Mouse (Mus musculus): ENCODE measurements around the gene Ankrd35.
"Not testable (repeated sequence)": the region's sequence is repeated elsewhere in the genome, so short reads cannot be mapped to it uniquely, and the experiment has no call there.

The Ankrd35 gene

GRCm38 (mm10) chr3:96671519-96671918 is 1.6 kb downstream of the Ankrd35 start:
- in situ Hi-C loops (cut with MseI, MboI) = no loop called here

GRCm38 (mm10) chr3:96673514-96673913 is 3.6 kb downstream of the Ankrd35 start:
- in situ Hi-C loops (cut with MseI, MboI) = no loop called here

DNA sequence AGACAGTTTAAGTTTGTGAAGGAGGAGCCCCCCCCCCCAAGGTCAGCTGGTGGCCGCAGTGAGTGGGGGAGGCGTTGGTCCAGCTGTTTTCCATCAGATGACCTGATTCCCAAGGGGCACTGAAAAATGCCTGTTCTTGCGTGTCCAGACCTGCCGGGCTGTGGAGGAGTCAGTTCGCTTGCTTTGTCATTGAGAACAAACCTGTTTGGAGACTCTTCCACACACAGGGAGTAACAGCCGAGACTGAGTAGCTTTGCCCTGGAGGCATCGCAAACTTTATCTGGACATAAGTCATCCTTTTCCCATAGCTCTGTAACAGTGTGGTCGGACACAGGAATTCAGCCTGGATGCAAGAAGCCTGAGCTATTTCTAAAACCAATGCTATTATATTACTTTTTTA is 4.5 kb downstream of the Ankrd35 start:
- in situ Hi-C loops (cut with MseI, MboI) = no loop called here

- in situ Hi-C loops (cut with MseI, MboI) = no loop called here
Measured at GRCm38 (mm10) chr3:96675171-96675570, 5.2 kb downstream of the Ankrd35 start.

- in situ Hi-C loops (cut with MseI, MboI) = no loop called here
Measured at GRCm38 (mm10) chr3:96675690-96676089, 5.8 kb downstream of the Ankrd35 start.

- in situ Hi-C loops (cut with MseI, MboI) = no loop called here
Measured at GRCm38 (mm10) chr3:96678456-96678855, 8.5 kb downstream of the Ankrd35 start.

GRCm38 (mm10) chr3:96679159-96679674 is 9.3 kb downstream of the Ankrd35 start:
- in situ Hi-C loops (cut with MseI, MboI) = no loop called here

DNA sequence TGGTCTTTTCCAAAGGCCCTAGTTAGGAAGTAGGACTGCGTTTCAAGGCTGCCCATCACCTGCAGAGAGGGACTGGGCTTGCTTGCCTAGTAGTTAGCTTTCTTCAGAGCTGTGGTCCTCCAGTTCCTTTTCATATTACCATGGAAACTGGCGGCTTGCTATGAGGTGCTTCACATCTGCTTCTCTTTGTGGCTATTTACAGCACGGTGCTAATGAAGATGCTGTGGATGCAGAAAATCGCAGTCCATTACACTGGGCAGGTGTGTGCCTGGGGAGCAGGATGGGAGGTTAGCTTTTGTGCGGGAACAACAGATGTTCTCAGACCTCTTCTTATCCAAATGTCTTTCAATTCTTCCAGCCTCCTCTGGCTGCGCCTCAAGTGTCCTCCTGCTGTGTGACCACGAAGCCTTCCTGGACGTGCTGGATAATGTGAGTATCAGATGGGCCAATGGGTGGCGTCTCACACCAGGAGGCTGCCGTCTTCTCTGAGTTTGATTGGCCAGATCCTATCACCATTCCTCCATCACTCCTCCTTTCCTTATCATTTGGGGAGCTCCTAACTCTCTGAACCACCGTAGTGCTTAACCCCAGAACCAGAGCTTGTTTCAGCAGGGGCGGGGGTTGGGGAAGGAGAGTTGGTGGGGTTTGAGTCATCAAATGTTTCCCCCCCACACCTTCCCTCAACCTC is 10.5 kb downstream of the Ankrd35 start:
- in situ Hi-C loops (cut with MseI, MboI) = no loop called here

GRCm38 (mm10) chr3:96683496-96683895 is 13.6 kb downstream of the Ankrd35 start:
- in situ Hi-C loops (cut with MseI, MboI) = no loop called here

GRCm38 (mm10) chr3:96684151-96684821 is 14.4 kb downstream of the Ankrd35 start:
- in situ Hi-C loops (cut with MseI, MboI) = no loop called here

GRCm38 (mm10) chr3:96684822-96685156 is 14.9 kb downstream of the Ankrd35 start:
- in situ Hi-C loops (cut with MseI, MboI) = no loop called here

- in situ Hi-C loops (cut with MseI, MboI) = not testable (repeated sequence)
Measured at GRCm38 (mm10) chr3:96686057-96686456, 16.1 kb downstream of the Ankrd35 start.

DNA sequence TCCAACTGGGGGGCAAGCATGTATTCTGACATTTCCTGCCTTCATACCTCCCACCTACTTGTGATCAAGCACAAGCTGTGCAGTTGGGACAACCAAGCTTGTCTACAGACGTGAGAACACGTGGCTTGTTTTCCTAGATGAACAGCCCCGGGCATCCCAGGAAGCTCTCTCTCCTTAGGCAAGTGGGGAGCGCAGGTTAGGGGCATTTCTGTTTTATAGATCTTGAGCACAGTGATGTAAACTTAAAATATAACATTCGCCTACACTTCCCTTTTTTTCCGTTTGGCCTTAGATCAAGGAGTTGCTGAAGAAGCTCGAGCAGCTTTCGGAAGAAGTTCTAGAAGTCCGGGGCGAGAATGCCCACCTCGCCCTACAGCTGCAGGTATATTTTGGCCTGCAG is 18.9 kb downstream of the Ankrd35 start:
- in situ Hi-C loops (cut with MseI, MboI) = no loop called here

- in situ Hi-C loops (cut with MseI, MboI) = no loop called here
Measured at GRCm38 (mm10) chr3:96690298-96690697, 20.4 kb downstream of the Ankrd35 start.

GRCm38 (mm10) chr3:96692506-96692905 is 22.6 kb downstream of the Ankrd35 start:
- in situ Hi-C loops (cut with MseI, MboI) = no loop called here

GRCm38 (mm10) chr3:96693579-96693978 is 23.6 kb downstream of the Ankrd35 start:
- in situ Hi-C loops (cut with MseI, MboI) = no loop called here

DNA sequence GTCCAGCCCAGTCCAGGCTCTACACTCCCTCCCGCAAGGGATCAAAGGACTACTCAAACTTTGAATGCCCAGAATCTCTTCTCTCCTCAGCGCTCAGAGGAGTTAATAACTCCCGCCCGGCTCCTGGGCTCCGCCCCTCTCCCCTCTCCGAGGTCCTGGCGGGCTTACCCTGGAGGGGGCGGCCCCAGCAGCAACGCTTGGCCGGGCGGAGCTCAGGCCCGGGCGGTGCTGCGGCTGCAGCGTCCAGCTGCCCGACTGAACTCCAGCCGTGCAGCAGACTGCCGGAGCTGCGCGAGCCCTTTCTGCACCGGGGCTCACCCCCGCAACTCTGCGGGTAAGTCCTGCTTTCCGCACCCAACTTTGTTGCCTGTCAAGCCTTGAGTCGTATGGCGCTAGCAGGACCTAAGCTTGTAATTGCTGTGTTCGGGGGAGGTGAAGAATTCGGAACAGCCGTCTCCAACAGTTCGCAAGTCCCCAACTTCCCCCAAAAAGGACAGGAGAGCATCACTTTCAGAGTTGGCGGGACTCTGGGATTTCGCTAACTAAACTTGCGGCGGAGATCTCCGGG is 26.4 kb downstream of the Ankrd35 start, which contains the start of gene Pias3:
Pias3 (plus strand) TSS at position 187 of the 568 bp plus-strand sequence.
- in situ Hi-C loops (cut with MseI, MboI) = no loop called here

- in situ Hi-C loops (cut with MseI, MboI) = no loop called here
Measured at GRCm38 (mm10) chr3:96696766-96697732, 27.1 kb downstream of the Ankrd35 start.

DNA sequence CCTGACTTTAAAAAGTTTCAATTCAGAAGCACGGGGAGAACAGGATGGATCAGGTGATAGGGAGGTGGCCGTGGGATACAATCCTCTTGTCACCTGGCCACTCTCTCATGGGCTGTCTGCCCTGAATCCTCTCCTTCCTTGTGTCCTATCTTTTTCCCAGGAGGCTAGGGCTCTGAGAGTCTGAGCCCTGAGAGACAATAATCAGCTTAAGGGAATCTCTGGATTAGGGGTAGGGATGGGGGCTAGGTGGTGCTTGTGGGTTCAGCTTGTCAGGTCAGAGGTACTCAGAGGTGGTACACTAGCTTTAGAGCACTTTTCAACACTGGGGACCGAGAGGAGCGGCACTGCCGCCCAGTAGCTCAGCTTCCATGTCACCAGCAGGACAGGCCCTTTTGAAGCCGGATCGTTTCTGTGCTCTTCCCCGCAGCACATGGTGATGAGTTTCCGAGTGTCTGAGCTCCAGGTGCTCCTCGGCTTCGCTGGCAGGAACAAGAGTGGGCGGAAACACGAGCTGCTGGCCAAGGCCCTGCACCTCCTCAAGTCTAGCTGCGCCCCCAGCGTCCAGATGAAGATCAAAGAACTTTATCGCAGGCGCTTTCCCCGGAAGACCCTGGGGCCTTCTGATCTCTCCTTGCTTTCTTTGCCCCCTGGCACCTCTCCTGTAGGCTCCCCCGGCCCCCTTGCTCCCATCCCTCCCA is 29.2 kb downstream of the Ankrd35 start:
- in situ Hi-C loops (cut with MseI, MboI) = no loop called here

- in situ Hi-C loops (cut with MseI, MboI) = loop anchor here in 1 of 2 experiments (5.0 kb wide), 1 partner anchor 33 kb away; no protein-coding TSS in a partner anchor
Measured at GRCm38 (mm10) chr3:96700376-96700775, 30.4 kb downstream of the Ankrd35 start.

DNA sequence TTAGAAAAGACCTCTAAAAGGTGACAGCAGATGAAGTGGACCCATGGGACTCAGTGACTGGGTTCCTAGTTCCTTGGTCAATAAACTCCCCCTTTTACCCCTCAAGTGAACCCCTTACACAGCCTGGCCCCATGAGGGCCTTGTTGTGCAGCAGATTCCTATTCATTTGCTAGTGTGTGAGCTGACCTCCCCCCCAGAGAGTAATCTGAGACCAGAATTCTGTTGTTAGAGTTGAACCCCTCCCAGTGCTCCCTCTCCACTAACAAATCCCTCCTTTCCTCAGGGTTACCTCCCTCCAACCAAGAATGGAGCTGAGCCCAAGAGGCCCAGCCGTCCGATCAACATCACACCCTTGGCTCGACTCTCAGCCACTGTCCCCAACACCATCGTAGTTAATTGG is 31.1 kb downstream of the Ankrd35 start:
- in situ Hi-C loops (cut with MseI, MboI) = loop anchor here in 1 of 2 experiments (5.0 kb wide), 1 partner anchor 34 kb away; no protein-coding TSS in a partner anchor

Data from mouse trophoblast stem cell (cell line).